Mouse (Mus musculus) heart, postnatal 14 days (tissue): Measurements from ENCODE around the gene Dscam. TPM values are rescaled to one million over a fixed set of nuclear protein-coding genes. Genes with fewer than 3 reads are reported as not detected.

Experiments
- DNase-seq, 2 experiments: peaks; one replicate each; pipeline ENCODE4 v3.0.0; 2021 to 2022
- intact Hi-C: fragments of 180-260 bp; cut with DNase I; formaldehyde crosslinking; loops from one replicate; pipeline ENCODE4 v1.15.1; 2025
- total RNA-seq, 2 experiments: library from RNA; stranded (reverse); gene quantifications; 2 replicates each; pipeline ENCODE4 v1.2.3; 2021

Gene Dscam
- total RNA-seq, 2 experiments from 2014 or later: 0.05 TPM; not detected in 1

DNA sequence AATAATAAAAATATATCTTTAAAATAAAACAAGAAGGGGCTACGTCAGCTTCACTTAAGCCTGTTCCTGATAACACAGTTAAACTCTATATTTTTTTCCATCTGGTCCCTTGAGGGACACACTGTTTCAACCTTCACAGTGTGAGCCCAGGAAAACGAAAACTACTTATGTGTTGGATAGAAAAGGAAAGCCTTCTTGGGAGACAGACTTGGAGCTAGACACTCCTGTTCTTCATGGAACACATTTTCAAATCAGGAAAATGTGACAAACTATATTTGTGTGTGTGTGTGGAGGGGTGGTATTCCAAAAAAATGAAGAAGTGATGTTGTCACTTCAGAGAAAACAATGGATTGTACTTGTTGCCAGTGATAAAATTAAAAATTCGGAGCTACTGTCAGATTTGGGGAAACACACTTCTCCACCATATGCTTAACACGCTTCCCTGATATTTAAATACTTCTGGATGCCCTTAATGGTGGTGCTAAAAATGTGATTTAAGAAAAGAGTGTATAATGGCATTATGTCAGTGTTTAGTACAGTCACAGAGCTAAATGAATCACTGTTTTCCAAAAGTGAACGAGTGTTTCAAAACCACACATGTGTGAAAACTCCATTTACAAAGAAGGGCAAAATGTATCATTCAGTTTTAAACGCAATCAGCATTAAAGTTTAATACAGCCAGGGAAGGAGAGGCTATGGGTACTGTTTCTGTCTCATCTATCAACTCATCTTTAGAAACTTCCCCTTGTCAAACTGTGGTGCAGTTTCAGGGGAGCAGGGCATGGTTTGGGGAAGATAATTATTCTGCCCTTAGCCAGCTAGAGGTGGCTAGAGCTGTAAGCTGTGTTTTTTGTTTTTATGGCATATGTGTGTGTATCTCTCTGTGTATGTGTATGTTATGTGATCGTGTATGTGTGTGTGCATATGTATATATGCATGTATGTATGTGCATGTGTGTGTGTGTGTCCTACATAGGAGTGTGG is 430.2 kb downstream of the Dscam start:
- intact Hi-C loops: no loop called here
- DNase-seq: no peak

DNA sequence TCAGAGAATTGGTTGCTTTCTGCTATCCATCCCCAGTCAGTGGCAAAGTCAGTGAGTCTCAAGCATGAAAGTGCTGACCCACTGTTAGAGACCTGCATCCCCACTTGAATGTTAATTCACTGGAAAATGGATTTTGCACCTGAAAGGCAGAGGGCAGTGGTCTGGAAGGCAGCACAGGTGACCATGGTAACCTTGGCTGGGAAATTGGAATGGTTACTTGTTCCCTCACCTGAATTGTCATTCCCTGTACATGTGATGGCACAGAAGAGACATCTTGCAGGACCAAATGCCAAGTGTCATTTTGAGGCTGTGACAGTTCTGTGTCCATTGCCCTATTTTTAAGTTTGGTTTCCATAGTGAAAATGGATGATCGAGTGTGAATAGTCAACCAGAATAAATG is 434.1 kb downstream of the Dscam start:
- intact Hi-C loops: no loop called here
- no peak for DNase-seq

DNA sequence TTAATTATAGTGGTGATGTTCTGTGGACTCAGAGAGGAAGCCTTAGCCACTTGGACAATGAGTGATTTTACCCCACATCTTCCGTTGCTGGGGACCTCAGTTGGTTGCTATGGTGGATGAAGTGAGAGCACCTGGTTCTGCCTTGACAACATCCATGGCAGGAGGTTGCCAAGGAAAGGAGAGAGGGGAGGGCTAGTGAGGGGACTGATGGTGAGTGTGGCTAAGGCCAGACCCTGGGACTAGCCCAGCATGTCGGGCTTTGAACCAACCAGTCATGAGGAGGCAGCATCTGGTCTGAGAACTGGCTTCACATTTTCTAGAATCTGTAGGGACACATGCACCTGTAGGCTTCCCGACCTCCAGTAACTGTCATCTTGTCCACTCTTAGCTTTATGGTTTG is 439.7 kb downstream of the Dscam start:
- no peak for DNase-seq
- intact Hi-C loops: no loop called here

DNA sequence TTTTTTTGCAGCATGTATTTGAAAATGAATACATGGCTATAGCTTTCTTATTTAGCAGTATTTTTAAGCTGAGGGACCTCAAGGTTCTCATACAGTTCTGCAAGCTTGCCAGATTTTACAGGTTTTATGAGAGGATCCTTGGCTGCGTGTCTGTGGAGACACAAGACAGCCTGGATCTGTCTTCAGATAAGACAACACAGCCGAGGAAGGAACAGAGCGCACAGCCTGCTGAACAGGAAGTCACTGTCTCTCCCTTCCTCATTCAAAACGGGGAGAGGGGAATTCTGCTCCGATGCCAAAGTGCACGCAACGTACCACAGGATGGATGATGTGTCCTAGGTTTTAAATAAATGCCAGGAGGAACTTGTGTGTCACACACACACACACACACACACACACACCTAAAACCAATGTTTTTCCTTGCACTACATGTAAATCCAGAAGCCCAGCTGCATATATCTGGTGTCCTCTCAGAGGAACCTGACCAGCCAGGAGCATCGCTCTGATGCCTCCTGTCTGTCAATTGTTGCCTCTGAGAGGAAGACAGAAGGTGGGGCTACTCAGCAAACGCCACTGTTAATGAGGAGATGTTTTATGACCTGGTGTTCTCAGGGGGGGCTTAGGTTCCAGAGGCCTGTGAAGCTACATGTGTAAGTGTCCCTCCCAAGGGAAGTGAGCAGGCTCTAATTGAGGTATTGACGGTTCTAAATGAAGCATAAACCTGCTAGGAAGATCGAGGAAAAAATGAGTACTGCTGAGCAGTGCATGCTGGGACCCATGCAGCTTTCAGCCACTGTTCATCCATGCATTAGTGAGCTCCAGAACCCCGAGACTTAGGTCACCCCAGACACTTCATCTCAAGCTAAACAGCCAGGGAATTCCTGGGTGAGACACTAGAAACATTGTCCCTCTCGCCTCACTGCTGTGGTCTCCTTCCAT is 442.4 kb downstream of the Dscam start:
- intact Hi-C loops: no loop called here
- no peak for DNase-seq

DNA sequence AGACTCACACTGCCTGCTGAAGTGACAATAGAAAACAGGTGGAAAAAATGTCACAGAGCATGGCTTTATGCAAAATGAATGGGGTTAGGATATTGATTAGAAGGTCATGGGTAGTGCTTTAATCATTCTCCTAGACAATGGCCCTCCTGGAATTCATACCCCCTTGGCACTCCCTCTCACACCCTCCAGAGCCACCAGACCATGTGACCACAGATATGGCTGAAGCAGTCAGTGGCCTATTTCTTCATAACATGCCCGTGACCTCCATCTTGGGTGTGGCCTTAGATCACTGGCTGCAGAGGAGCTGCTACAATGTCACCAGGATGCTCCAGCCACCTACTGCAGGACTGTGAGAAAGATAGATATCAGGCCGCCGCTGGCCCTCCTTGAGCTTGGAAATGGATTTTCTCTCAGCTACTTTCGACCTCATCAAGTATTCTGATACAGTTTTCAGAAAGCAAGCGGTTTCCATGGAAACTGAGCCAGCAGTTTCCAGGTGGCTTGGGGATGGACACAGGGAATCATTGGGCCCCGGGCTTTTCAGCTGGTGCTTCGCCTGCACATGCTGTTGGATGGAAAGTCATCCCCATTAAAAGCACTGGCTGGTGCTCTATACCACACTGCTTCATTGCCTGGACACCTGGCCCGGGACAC is 445.4 kb downstream of the Dscam start:
- no peak for DNase-seq
- intact Hi-C loops: no loop called here

DNA sequence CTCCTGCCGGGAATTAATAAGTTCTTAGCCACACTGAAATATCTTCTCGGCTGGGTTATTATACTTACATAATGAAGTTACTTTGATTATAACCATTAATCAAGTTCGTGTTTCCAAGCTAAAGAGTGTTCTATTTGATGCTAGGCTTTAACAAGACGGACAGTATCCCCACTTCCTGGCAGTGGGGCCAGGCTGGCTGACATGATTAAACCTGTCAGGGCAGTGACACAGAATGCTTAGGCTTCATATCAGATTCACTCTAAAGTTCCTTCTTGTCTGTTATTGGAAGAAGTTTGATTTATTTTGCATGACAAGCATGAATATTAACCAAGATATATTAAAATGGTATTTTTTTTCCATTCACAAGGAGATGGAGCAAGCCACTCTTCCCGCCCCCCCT is 446.0 kb downstream of the Dscam start:
- no peak for DNase-seq
- intact Hi-C loops: no loop called here

DNA sequence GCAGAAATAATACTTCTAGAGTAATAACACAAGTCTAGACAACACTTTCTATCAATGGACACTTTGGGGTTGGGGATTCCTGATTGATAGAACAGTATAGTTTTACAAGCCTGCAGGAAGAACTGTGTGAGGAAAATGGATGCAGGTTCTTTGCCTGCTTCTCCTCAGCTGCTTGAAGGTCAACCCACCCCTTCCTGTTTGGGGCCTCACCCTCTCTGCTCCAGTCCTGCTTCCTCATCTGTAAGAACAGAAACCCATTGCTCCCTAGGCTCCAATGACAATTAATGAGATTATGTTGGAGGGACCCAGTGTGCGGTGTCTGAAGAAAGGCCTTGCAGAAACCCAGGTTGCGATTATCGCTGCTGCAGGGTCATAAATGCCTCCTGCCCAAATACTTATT is 446.4 kb downstream of the Dscam start:
- DNase-seq: no peak
- intact Hi-C loops: no loop called here

DNA sequence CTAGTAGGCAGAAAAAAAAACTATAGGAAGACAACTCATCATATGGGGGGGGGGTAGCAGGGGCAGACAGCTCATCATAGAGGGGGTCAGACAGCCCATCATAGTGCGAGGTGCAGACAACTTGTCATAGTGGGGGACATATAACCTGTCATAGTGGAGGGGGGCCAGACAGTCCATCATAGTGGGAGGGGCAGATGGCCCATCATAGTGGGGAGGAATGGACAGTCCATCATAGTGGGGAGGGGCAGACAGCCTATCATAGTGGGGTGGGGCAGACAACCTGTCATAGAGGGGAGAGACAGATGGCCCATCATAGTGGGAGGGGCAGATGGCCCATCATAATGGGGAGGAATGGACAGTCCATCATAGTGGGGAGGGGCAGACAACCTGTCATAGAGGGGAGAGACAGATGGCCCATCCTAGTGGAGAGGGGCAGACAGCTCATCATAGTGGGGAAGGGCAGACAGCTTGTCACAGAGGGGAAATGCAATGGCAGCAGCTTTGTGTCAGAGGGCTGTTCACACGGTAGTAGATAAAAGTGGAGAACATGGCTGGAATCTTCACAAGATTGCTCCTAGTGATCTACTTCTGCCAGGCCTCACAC is 447.4 kb downstream of the Dscam start:
- DNase-seq: no peak

DNA sequence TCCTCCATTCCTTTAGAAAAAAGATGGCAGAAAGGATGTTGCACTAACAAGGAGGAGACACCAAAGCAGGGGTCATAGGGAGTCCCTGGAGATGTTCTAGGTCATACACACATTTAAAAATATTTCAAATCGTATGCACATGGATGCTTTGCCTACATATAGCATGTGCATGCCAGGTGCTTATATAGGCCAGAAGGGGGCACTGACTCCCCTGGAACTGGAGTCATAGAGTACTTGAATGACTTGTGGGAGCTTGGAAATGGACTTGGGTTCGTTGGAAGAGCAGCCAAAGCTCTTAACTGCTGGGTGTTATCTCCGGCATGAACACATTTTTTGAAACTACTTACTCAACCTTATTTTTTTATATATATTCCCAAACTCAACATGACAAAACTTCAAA is 448.4 kb downstream of the Dscam start:
- intact Hi-C loops: no loop called here

More for the DNA sequence above, 447.4 kb downstream of the Dscam start:
- intact Hi-C loops: no loop called here

DNA sequence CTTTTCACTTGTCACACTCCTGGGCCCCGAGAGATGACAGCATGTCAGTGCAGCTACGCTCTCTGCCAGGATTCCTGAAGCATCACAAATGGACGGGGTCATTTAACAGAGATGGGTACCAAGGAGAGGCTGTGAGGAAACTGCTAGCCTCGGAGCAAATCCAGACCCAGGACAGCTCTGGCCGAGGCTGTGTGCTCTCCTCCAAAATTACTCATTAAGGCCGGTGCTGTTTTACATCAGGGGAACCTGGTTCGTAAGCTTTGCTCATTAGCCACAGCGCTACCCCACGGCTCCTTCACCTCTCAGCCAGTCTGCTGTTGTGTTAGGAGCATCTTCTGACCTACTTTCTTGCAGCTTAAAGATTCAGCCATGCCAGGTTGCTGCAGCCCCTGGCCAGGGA is 449.3 kb downstream of the Dscam start:
- intact Hi-C loops: no loop called here

More for the DNA sequence above, 448.4 kb downstream of the Dscam start:
- no peak for DNase-seq

DNA sequence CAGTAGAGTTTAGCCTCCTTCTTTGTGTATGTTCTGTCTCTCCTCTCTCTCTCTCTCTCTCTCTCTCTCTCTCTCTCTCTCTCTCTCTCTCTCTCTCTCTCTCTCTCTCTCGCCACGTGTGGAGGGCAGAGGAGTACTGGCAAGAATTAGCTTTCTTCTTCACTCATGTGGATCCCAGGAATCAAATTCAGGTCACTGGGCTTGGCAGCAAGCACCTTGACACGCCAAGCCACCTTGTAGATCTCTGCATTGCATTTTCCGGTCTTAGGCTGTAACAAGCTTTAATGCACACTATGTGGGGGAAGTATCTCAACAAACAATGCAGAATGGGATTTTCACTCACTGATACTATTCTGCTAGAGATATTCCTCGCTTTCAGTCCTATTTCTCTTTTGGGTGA is 449.9 kb downstream of the Dscam start:
- no peak for DNase-seq
- intact Hi-C loops: no loop called here

More for the DNA sequence above, 449.3 kb downstream of the Dscam start:
- no peak for DNase-seq

DNA sequence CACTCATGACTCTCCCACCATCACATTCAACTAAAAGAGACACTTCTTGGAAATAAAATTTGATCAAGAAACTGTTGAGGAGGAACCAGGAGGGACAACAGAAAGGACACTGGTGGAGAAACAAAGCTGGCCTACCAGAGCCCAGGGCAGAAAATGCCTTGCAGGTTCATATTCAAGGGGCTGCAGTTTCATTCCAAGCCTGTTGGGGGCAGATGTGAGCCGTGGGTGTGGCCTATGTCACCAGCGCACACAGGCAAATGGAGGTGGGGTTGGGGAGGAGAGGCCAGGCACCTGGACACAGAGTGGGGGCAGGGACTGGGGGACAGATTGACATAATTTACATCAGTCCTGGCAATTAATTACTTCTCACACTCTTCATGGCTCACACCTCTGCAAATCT is 452.3 kb downstream of the Dscam start:
- intact Hi-C loops: no loop called here
- no peak for DNase-seq

DNA sequence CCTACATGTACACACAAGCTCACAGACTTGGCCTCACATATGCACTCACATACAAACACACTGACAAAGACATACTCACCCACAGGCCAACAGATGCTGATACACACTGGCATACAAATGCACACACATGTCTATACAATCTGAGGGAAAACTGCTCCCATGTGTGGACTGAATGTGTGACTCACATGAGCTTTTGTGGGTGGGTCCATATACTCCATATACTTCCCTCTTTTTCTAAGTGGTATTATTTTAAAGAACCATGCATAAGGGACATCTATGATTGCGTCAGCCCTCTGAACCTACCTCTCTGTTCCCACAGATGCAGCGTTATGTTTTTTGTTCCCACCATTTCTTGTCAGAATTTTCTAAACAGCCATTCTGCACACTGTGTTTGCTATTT is 453.9 kb downstream of the Dscam start:
- intact Hi-C loops: no loop called here
- no peak for DNase-seq

DNA sequence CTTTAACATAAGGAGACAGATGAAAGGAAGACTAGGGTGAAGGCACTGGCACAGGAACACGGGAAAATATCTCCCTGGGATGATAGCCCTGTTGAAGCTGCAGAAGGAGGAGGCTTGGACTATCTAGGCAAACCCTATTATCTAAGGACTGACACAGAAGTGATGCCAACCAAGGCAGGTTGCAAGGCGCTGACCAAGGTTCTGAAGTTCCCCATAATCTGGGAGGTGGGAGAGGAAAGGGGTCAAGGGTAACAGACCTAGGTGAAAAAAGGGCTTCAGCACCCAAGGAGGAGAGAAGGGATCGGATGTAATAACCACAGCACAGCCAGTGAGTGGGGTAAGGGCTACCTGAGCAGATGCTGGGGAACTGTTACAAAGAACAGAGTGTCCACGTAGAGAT is 458.6 kb downstream of the Dscam start:
- DNase-seq: no peak
- intact Hi-C loops: no loop called here

DNA sequence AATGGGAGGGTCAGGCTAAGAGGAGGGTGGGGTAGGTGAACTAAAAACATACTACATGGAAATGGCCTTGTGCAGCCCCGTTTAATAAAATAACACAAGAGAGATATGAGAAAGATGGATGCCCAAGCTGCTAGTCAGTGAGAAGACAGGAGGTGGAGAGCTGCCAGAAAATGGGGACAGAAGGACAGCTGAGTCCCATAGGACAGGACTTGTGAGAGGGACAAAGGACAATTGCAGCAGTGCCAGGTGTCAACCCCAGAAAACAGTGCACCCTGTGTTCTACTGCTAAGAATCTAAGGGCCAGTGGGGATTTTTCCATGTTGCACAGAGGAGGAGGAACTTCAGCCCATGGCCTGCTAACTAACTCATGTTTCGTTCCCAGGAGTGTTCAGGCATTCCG is 470.0 kb downstream of the Dscam start:
- intact Hi-C loops: no loop called here
- DNase-seq: no peak

DNA sequence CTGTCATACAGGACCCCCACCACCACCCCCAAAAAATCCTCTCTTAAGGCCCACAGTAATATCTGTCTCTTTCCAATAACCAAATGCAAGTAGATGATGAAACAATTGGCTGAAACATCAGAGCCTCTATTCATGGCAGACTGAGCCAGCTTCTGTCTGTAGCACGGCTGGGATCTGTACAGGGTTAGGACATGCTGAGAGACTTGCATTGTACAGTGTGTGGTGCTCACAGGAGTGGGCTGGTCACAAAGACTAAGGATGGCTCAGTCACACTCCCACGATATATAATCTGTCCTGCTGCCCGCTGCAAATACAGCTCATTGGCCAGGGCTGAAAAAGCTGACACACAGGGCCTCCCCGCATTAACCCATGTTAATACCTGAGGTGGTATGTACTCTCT is 474.7 kb downstream of the Dscam start:
- intact Hi-C loops: no loop called here
- DNase-seq: no peak

DNA sequence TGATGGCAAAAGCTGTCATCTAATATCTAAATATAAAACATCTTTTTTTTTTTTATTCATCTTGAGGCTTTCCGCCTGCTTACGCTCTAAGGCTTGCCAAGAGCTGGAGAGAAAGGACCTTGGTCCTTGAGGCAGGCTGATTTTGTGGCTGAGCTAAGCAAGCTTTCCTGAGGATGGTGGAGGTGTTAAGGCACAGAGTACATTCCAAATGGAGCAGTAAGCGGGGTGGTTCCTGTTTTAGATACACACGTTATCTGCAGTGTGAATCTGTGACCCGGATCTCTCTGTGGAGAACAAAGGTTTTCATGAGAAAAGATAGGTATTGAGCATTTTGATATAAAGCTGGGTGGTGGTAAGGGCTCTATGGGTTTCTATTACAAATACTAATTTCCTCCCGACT is 479.0 kb downstream of the Dscam start:
- DNase-seq: no peak
- intact Hi-C loops: no loop called here

DNA sequence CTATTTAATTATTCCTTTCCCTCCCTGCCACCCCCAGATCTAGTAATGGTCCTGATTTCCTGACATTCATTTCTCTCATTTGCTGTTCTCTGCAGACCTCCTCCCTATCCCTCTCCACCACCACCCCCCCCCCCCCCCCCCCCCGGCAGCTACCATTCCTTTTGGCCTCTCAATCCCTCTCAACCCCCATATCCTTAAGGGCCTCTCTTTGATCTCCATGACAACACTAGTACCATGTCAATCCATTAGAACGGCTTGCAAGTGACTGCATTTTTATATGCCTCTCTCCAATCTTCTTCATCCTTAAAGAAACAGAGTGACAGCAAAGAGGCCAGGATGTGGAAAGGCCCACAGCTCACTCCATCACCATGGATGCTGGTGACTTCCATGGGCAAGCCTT is 480.5 kb downstream of the Dscam start:
- intact Hi-C loops: no loop called here
- DNase-seq: no peak

DNA sequence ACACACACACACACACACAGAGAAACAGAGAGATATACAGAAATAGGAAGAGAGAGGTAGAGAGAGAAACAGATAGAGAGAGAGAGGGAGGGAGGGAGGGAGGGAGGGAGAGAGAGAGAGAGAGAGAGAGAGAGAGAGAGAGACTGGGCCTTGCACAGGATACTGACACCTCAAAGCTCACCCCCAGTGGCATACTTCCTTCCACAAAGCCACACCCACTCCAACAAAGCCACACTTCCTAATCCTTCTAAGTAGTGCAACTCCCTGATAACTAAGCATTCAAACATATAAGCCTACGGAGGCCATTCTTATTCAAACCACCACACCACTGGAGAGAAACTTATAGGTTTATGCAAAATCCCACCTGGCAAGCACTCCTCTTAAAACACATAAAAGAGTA is 481.1 kb downstream of the Dscam start:
- intact Hi-C loops: no loop called here
- no peak for DNase-seq

DNA sequence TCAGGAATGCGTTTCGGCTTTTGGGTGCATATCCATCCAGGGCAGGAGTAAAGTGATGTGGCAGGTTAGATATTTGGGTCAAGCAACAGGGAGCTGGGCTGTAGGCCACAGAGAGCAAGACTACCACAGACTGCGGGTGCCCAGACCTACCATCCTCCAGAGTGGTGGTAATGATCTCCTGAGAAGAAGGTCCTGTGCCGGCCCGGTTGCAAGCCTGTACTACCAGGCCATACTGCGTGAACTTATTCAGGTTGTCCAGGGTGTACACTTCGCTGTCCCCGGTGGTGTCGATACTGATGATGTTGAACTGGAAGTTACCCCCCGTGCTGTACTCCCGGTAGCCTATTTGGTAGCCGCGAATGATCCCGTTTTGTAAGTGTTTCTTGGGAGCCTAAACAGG is 485.5 kb downstream of the Dscam start:
- DNase-seq: no peak
- intact Hi-C loops: no loop called here
